Mouse (Mus musculus): ENCODE measurements around the gene Fam43a. TPM values are rescaled to one million over a fixed set of nuclear protein-coding genes. Genes with fewer than 3 reads are reported as not detected.

Fam43a gene
- polyA plus RNA-seq, 1 experiment from 2014 or later: 6.8 TPM

GRCm38 (mm10) chr16:30600431-30601045 is 1.0 kb downstream of the Fam43a start:
- Histone ChIP-seq H3K27ac (ENCODE audit: low read depth) (peak overlapping the region; percentile 85), H3K9ac (replicated peaks) (peak overlapping the region; percentile 81), H3K4me2 (ENCODE audit: low read depth, low read length) (peak overlapping the region; percentile 86), H3K9me3 (ENCODE audit: low read length) (no peaks in the 10 kb centered on the region), H3K36me3 (replicated peaks; ENCODE audit: insufficient read depth, low read length) (no peaks in the 10 kb centered on the region), H3K4me3 (ENCODE audit: low read depth, low read length) (peak overlapping the region; percentile 78), H3K27me3 (ENCODE audit: insufficient read depth, low read length) (peaks cover 11% of the 10 kb centered on the region; the same call in 1 of the 2 replicates), H3K4me1 (ENCODE audit: insufficient read depth) (peaks cover 42% of the 10 kb centered on the region)
- TF ChIP-seq EP300 (IDR thresholded peaks at IDR 0.05; ENCODE audit: low read depth) (no peak), CTCF (IDR thresholded peaks at IDR 0.05; ENCODE audit: low read depth) (no peak)
- WGBS (ENCODE audit: insufficient replicate concordance): under 1% methylated on average over 53 of the region's 53 CpGs
- DNase-seq: peak; percentile 47
- no peak for ATAC-seq

GRCm38 (mm10) chr16:30601046-30601832 is 1.7 kb downstream of the Fam43a start:
- WGBS (ENCODE audit: insufficient replicate concordance): 7% methylated on average over 42 of the region's 42 CpGs
- Histone ChIP-seq H3K27ac (ENCODE audit: low read depth) (peak overlapping the region; percentile 74), H3K9ac (replicated peaks) (peak overlapping the region; percentile 81), H3K36me3 (replicated peaks; ENCODE audit: insufficient read depth, low read length) (no peaks in the 10 kb centered on the region), H3K9me3 (ENCODE audit: low read length) (no peaks in the 10 kb centered on the region), H3K4me1 (ENCODE audit: insufficient read depth) (peaks cover 39% of the 10 kb centered on the region), H3K4me2 (ENCODE audit: low read depth, low read length) (peak overlapping the region; percentile 86), H3K27me3 (ENCODE audit: insufficient read depth, low read length) (peaks cover 11% of the 10 kb centered on the region; the same call in 1 of the 2 replicates), H3K4me3 (ENCODE audit: low read depth, low read length) (peak overlapping the region; percentile 78)
- peak; percentile 80 for DNase-seq
- peak; percentile 11 for ATAC-seq
- no peak for TF ChIP-seq EP300 (IDR thresholded peaks at IDR 0.05; ENCODE audit: low read depth)
- peak; percentile 67 for TF ChIP-seq CTCF (IDR thresholded peaks at IDR 0.05; ENCODE audit: low read depth)

- H3K4me1 ChIP-seq (ENCODE audit: insufficient read depth): peaks cover 36% of the 10 kb centered on the region
- H3K9me3 ChIP-seq (ENCODE audit: low read length): no peaks in the 10 kb centered on the region
- peak; percentile 27 for DNase-seq
- peak overlapping the region; percentile 86 for H3K4me2 ChIP-seq (ENCODE audit: low read depth, low read length)
- H3K4me3 ChIP-seq (ENCODE audit: low read depth, low read length): peak overlapping the region; percentile 78
- TF ChIP-seq CTCF (IDR thresholded peaks at IDR 0.05; ENCODE audit: low read depth) (no peak), EP300 (IDR thresholded peaks at IDR 0.05; ENCODE audit: low read depth) (no peak)
- H3K9ac ChIP-seq (replicated peaks): peak overlapping the region; percentile 38; the same call in 1 of the 2 replicates
- no peaks in the 10 kb centered on the region for H3K36me3 ChIP-seq (replicated peaks; ENCODE audit: insufficient read depth, low read length)
- H3K27ac ChIP-seq (ENCODE audit: low read depth): peak overlapping the region; percentile 74
- no peak for ATAC-seq
- 24% methylated on average over 6 of the region's 7 CpGs for WGBS (ENCODE audit: insufficient replicate concordance)
- H3K27me3 ChIP-seq (ENCODE audit: insufficient read depth, low read length): peaks cover 11% of the 10 kb centered on the region; the same call in 1 of the 2 replicates
These were observed 2.4 kb downstream of the Fam43a start for GRCm38 (mm10) chr16:30601946-30602345.

GRCm38 (mm10) chr16:30602684-30603530 is 3.4 kb downstream of the Fam43a start:
- peak overlapping the region; percentile 86 for H3K4me2 ChIP-seq (ENCODE audit: low read depth, low read length)
- no peaks in the 10 kb centered on the region for H3K9me3 ChIP-seq (ENCODE audit: low read length)
- H3K4me3 ChIP-seq (ENCODE audit: low read depth, low read length): peak overlapping the region; percentile 19; the same call in 1 of the 2 replicates
- TF ChIP-seq EP300 (IDR thresholded peaks at IDR 0.05; ENCODE audit: low read depth) (no peak), CTCF (IDR thresholded peaks at IDR 0.05; ENCODE audit: low read depth) (no peak)
- 19% methylated on average over 18 of the region's 18 CpGs for WGBS (ENCODE audit: insufficient replicate concordance)
- no peaks in the 10 kb centered on the region for H3K36me3 ChIP-seq (replicated peaks; ENCODE audit: insufficient read depth, low read length)
- peak; percentile 29 for DNase-seq
- ATAC-seq: peak; percentile 38; the same call in 1 of the 2 replicates
- H3K9ac ChIP-seq (replicated peaks): peak overlapping the region; percentile 38
- peaks cover 36% of the 10 kb centered on the region for H3K4me1 ChIP-seq (ENCODE audit: insufficient read depth)
- H3K27ac ChIP-seq (ENCODE audit: low read depth): peak overlapping the region; percentile 77
- peaks cover 11% of the 10 kb centered on the region; the same call in 1 of the 2 replicates for H3K27me3 ChIP-seq (ENCODE audit: insufficient read depth, low read length)

- 48% methylated on average over 9 of the region's 9 CpGs for WGBS (ENCODE audit: insufficient replicate concordance)
- TF ChIP-seq CTCF (IDR thresholded peaks at IDR 0.05; ENCODE audit: low read depth) (no peak), EP300 (IDR thresholded peaks at IDR 0.05; ENCODE audit: low read depth) (no peak)
- Histone ChIP-seq H3K4me2 (ENCODE audit: low read depth, low read length) (peak overlapping the region; percentile 86), H3K4me1 (ENCODE audit: insufficient read depth) (peaks cover 37% of the 10 kb centered on the region), H3K9me3 (ENCODE audit: low read length) (no peaks in the 10 kb centered on the region), H3K27ac (ENCODE audit: low read depth) (peak overlapping the region; percentile 77), H3K9ac (replicated peaks) (peak overlapping the region; percentile 38), H3K27me3 (ENCODE audit: insufficient read depth, low read length) (peaks cover 11% of the 10 kb centered on the region; the same call in 1 of the 2 replicates), H3K4me3 (ENCODE audit: low read depth, low read length) (no peak overlapping the region), H3K36me3 (replicated peaks; ENCODE audit: insufficient read depth, low read length) (no peaks in the 10 kb centered on the region)
- DNase-seq (peak; percentile 47), ATAC-seq (0 out of 2 replicates have a peak, but pooled peaks have one; percentile 3)
These were observed 4.0 kb downstream of the Fam43a start for GRCm38 (mm10) chr16:30603531-30603842.

Measured in liver, postnatal 0 days (tissue).